ENCODE assay signal across 15 mouse cellular contexts in genomic region chr5:22031653-22032052, GRCm38 (mm10).
A peak's percentile ranks its signal among the peaks of the same experiment; 100 is the strongest.
DNase-seq lines count a peak whose midpoint lies in the region; ATAC-seq lines count a peak whose summit lies in the region.
"Had no signal": no experiment of that assay in that cellular context is flagged by ENCODE, and none has a peak within 500 bp of the region (broad histone marks: within the 10 kb centered on the region; RNA-seq: fewer than 3 reads in every experiment).

No protein-coding gene starts in this region.

- WGBS in forebrain, embryonic 14.5 days: 32% methylated on average over 7 of the region's 7 CpGs
- 26% methylated on average over 7 of the region's 7 CpGs for WGBS in forebrain, embryonic 15.5 days
- WGBS in midbrain, embryonic 11.5 days: 56% methylated on average over 7 of the region's 7 CpGs
- 49% methylated on average over 7 of the region's 7 CpGs for WGBS in midbrain, embryonic 10.5 days
- WGBS in midbrain, embryonic 12.5 days: 31% methylated on average over 7 of the region's 7 CpGs

- no peak overlapping the region for H3K4me2 ChIP-seq in forebrain, embryonic 14.5 days (ENCODE audit: low read length)
- H3K4me2 ChIP-seq in forebrain, embryonic 15.5 days (replicated peaks): no peak overlapping the region
- no peak overlapping the region for H3K4me2 ChIP-seq in midbrain, embryonic 11.5 days
- H3K4me2 ChIP-seq in midbrain, embryonic 12.5 days (replicated peaks): no peak overlapping the region
- H3K4me2 ChIP-seq: embryonic facial prominence, embryonic 15.5 days; liver, embryonic 12.5 days; stomach, embryonic 15.5 days had no signal

- peak; percentile 25 for DNase-seq in forebrain, embryonic 14.5 days (ENCODE audit: low spot score)
- no peak for DNase-seq in midbrain, embryonic 11.5 days (ENCODE audit: low spot score, missing footprints)
- no peak for DNase-seq in midbrain, embryonic 10.5 days (ENCODE audit: low spot score)
- DNase-seq in skeletal muscle tissue, adult 2 months (ENCODE audit: low read depth, low spot score): peak; percentile 3
- DNase-seq in layer of hippocampus, adult 9-11 months: no peak
- DNase-seq: adrenal gland, adult 2 months; cerebellum, adult 11 months; gastrocnemius, postnatal 14 days; layer of hippocampus, postnatal 36 days had no signal

- H3K27ac ChIP-seq in forebrain, embryonic 14.5 days (ENCODE audit: low read depth, low read length): no peak overlapping the region
- H3K27ac ChIP-seq in forebrain, embryonic 15.5 days (replicated peaks): no peak overlapping the region
- no peak overlapping the region for H3K27ac ChIP-seq in midbrain, embryonic 11.5 days (ENCODE audit: low read depth, low read length)
- no peak overlapping the region for H3K27ac ChIP-seq in midbrain, embryonic 10.5 days (replicated peaks)
- 0 out of 2 replicates have a peak overlapping the region, but pooled peaks have one; percentile 25 for H3K27ac ChIP-seq in midbrain, embryonic 12.5 days (replicated peaks)
- H3K27ac ChIP-seq: embryonic facial prominence, embryonic 15.5 days; liver, embryonic 12.5 days; stomach, embryonic 15.5 days had no signal

- ATAC-seq in forebrain, embryonic 14.5 days: no peak
- no peak for ATAC-seq in forebrain, embryonic 15.5 days (replicated peaks)
- peak; percentile 84 for ATAC-seq in midbrain, embryonic 11.5 days (ENCODE audit: low FRiP score)
- ATAC-seq in midbrain, embryonic 12.5 days (ENCODE audit: low FRiP score, low read depth): peak; percentile 85
- ATAC-seq in activated CD4-positive, CD25-positive, alpha-beta regulatory T cell, adult 4 months: no peak
- ATAC-seq: liver, embryonic 12.5 days had no signal

- no peaks in the 10 kb centered on the region for H3K4me1 ChIP-seq in forebrain, embryonic 14.5 days (ENCODE audit: control insufficient read depth, insufficient read depth, low read length)
- H3K4me1 ChIP-seq in forebrain, embryonic 15.5 days: no peaks in the 10 kb centered on the region
- H3K4me1 ChIP-seq in midbrain, embryonic 11.5 days (ENCODE audit: control insufficient read depth, insufficient read depth, low read length): no peaks in the 10 kb centered on the region
- peaks cover 11% of the 10 kb centered on the region for H3K4me1 ChIP-seq in midbrain, embryonic 10.5 days
- H3K4me1 ChIP-seq in midbrain, embryonic 12.5 days: peaks cover 10% of the 10 kb centered on the region; the same call in 1 of the 2 replicates
- H3K4me1 ChIP-seq: embryonic facial prominence, embryonic 15.5 days; liver, embryonic 12.5 days; stomach, embryonic 15.5 days had no signal

- H3K4me3 ChIP-seq in forebrain, embryonic 14.5 days (ENCODE audit: low read depth, low read length): no peak overlapping the region
- no peak overlapping the region for H3K4me3 ChIP-seq in forebrain, embryonic 15.5 days
- H3K4me3 ChIP-seq in midbrain, embryonic 11.5 days (ENCODE audit: low read depth, low read length): no peak overlapping the region
- H3K4me3 ChIP-seq in midbrain, embryonic 10.5 days: no peak overlapping the region
- H3K4me3 ChIP-seq in midbrain, embryonic 12.5 days: no peak overlapping the region
- H3K4me3 ChIP-seq: embryonic facial prominence, embryonic 15.5 days; liver, embryonic 12.5 days; stomach, embryonic 15.5 days had no signal

- no peaks in the 10 kb centered on the region for H3K27me3 ChIP-seq in forebrain, embryonic 14.5 days (replicated peaks; ENCODE audit: control insufficient read depth, insufficient read depth, low read length)
- H3K27me3 ChIP-seq in forebrain, embryonic 15.5 days: no peaks in the 10 kb centered on the region
- no peaks in the 10 kb centered on the region for H3K27me3 ChIP-seq in midbrain, embryonic 11.5 days (ENCODE audit: control insufficient read depth, insufficient read depth, low read length)
- H3K27me3 ChIP-seq in midbrain, embryonic 10.5 days (ENCODE audit: low read depth, poor library complexity, severe bottlenecking): no peaks in the 10 kb centered on the region
- H3K27me3 ChIP-seq in midbrain, embryonic 12.5 days: no peaks in the 10 kb centered on the region
- H3K27me3 ChIP-seq: embryonic facial prominence, embryonic 15.5 days; liver, embryonic 12.5 days; stomach, embryonic 15.5 days had no signal

- H3K9me3 ChIP-seq in forebrain, embryonic 14.5 days (replicated peaks; ENCODE audit: control insufficient read depth, low read length): no peaks in the 10 kb centered on the region
- no peaks in the 10 kb centered on the region for H3K9me3 ChIP-seq in forebrain, embryonic 15.5 days
- H3K9me3 ChIP-seq in midbrain, embryonic 11.5 days (ENCODE audit: control insufficient read depth, low read length): no peaks in the 10 kb centered on the region
- H3K9me3 ChIP-seq in midbrain, embryonic 10.5 days (replicated peaks): no peaks in the 10 kb centered on the region
- no peaks in the 10 kb centered on the region for H3K9me3 ChIP-seq in midbrain, embryonic 12.5 days
- H3K9me3 ChIP-seq: embryonic facial prominence, embryonic 15.5 days; liver, embryonic 12.5 days; stomach, embryonic 15.5 days had no signal

- H3K36me3 ChIP-seq in forebrain, embryonic 14.5 days (ENCODE audit: control insufficient read depth, insufficient read depth, low read length): no peaks in the 10 kb centered on the region
- no peaks in the 10 kb centered on the region for H3K36me3 ChIP-seq in forebrain, embryonic 15.5 days
- no peaks in the 10 kb centered on the region for H3K36me3 ChIP-seq in midbrain, embryonic 11.5 days (ENCODE audit: control insufficient read depth, insufficient read depth, low read length)
- H3K36me3 ChIP-seq in midbrain, embryonic 10.5 days: no peaks in the 10 kb centered on the region
- H3K36me3 ChIP-seq in midbrain, embryonic 12.5 days: no peaks in the 10 kb centered on the region
- H3K36me3 ChIP-seq: embryonic facial prominence, embryonic 15.5 days; stomach, embryonic 15.5 days had no signal

- H3K9ac ChIP-seq in forebrain, embryonic 14.5 days (ENCODE audit: low read length): no peak overlapping the region
- no peak overlapping the region for H3K9ac ChIP-seq in forebrain, embryonic 15.5 days (replicated peaks)
- no peak overlapping the region for H3K9ac ChIP-seq in midbrain, embryonic 11.5 days (ENCODE audit: low read length)
- H3K9ac ChIP-seq in midbrain, embryonic 12.5 days (replicated peaks): no peak overlapping the region
- H3K9ac ChIP-seq: embryonic facial prominence, embryonic 15.5 days; liver, embryonic 12.5 days; stomach, embryonic 15.5 days had no signal

Comparison
In these comparisons a context has a peak if more than half of its experiments do, and no peak if none do; other contexts are left out.
1. ATAC-seq: peak in midbrain, embryonic 11.5 days (single experiment) and midbrain, embryonic 12.5 days (single experiment); none in forebrain, embryonic 14.5 days (single experiment), forebrain, embryonic 15.5 days (single experiment) and activated CD4-positive, CD25-positive, alpha-beta regulatory T cell, adult 4 months (single experiment).
2. DNase-seq: peak in forebrain, embryonic 14.5 days (single experiment) and skeletal muscle tissue, adult 2 months (single experiment); none in midbrain, embryonic 11.5 days (single experiment), midbrain, embryonic 10.5 days (single experiment) and layer of hippocampus, adult 9-11 months (single experiment).